Mouse (Mus musculus): Measurements from ENCODE around the gene Baiap3. TPM values are rescaled to one million over a fixed set of nuclear protein-coding genes. Genes with fewer than 3 reads are reported as not detected.

The Baiap3 gene
- total and polyA plus RNA-seq, 2 experiments from 2014 or later: 27.3 to 79.3 TPM

- Histone ChIP-seq H3K27ac (no peak overlapping the region), H3K4me1 (ENCODE audit: insufficient read depth, low read length) (no peaks in the 10 kb centered on the region), H3K9ac (replicated peaks; ENCODE audit: low read length) (no peak overlapping the region), H3K9me3 (ENCODE audit: low read length) (no peaks in the 10 kb centered on the region), H3K4me2 (ENCODE audit: low read depth, low read length) (no peak overlapping the region), H3K27me3 (ENCODE audit: insufficient read depth, low read length) (no peaks in the 10 kb centered on the region), H3K36me3 (ENCODE audit: insufficient read depth, low read length) (peaks cover 52% of the 10 kb centered on the region), H3K4me3 (ENCODE audit: low read length) (no peak overlapping the region)
- DNase-seq (ENCODE audit: low spot score): peak; percentile 14
- no peak for ATAC-seq
- no peak for TF ChIP-seq CTCF (IDR thresholded peaks at IDR 0.05; ENCODE audit: low read depth)
- WGBS: 74% methylated on average over 15 of the region's 15 CpGs
These were observed 45.3 kb downstream of the Baiap3 start for GRCm38 (mm10) chr17:25210680-25211466.

DNA sequence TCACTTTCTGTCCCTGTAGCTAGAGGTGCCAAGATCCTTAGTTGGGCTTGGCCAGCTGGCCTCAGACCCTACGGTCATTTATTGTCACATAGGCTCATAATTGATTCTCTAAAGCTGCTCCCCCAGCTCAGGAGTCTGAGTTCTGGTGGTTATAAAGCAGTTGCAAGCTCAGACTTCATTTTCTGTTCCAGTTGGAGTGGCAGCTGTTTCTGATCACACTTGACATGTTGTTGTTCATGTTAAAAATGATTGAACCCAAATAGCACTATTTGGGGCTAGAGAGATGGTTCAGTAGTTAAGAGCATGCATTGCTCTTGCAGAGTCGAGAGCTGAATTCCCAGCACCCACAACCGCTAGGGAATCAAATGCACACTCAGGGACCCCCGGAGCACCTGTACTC lies 46.2 kb downstream of the Baiap3 start:
- Histone ChIP-seq H3K4me2 (ENCODE audit: low read depth, low read length) (no peak overlapping the region), H3K36me3 (ENCODE audit: insufficient read depth, low read length) (peaks cover 59% of the 10 kb centered on the region), H3K9ac (replicated peaks; ENCODE audit: low read length) (no peak overlapping the region), H3K4me1 (ENCODE audit: insufficient read depth, low read length) (no peaks in the 10 kb centered on the region), H3K27me3 (ENCODE audit: insufficient read depth, low read length) (no peaks in the 10 kb centered on the region), H3K27ac (no peak overlapping the region), H3K9me3 (ENCODE audit: low read length) (no peaks in the 10 kb centered on the region), H3K4me3 (ENCODE audit: low read length) (no peak overlapping the region)
- ATAC-seq (no peak), DNase-seq (ENCODE audit: low spot score) (no peak)
- 89% methylated on average over 4 of the region's 4 CpGs for WGBS
- TF ChIP-seq CTCF (IDR thresholded peaks at IDR 0.05; ENCODE audit: low read depth): no peak

GRCm38 (mm10) chr17:25202401-25202800 lies 53.8 kb downstream of the Baiap3 start:
- Histone ChIP-seq H3K36me3 (ENCODE audit: insufficient read depth, low read length) (peaks cover 37% of the 10 kb centered on the region), H3K27me3 (ENCODE audit: insufficient read depth, low read length) (no peaks in the 10 kb centered on the region), H3K4me1 (ENCODE audit: insufficient read depth, low read length) (no peaks in the 10 kb centered on the region), H3K27ac (no peak overlapping the region), H3K9ac (replicated peaks; ENCODE audit: low read length) (no peak overlapping the region), H3K4me2 (ENCODE audit: low read depth, low read length) (no peak overlapping the region), H3K9me3 (ENCODE audit: low read length) (no peaks in the 10 kb centered on the region), H3K4me3 (ENCODE audit: low read length) (no peak overlapping the region)
- WGBS: 90% methylated on average over 4 of the region's 4 CpGs
- ATAC-seq (no peak), DNase-seq (ENCODE audit: low spot score) (no peak)
- no peak for TF ChIP-seq CTCF (IDR thresholded peaks at IDR 0.05; ENCODE audit: low read depth)

Small RNA genes within 50 kb of the gene (microRNA-seq; reads per million reads assigned to microRNA genes)
- gene Mir3547: 33.6 to 65.6 reads per million in 2 experiments

Other genes with a start within 250 kb of the Baiap3 start
- 24.4 and 26.7 TPM in 2 replicates for gene Cramp1l, start 240.6 kb downstream of the Baiap3 start, total RNA-seq (2014; rRNA removed)
- gene Cramp1l, start 240.6 kb downstream of the Baiap3 start, polyA plus RNA-seq (2015; fragmentation: Nextera tagmentation; extraction: Ambion mirVana): 3.7 TPM in 2 replicates
- 27.0 and 37.3 TPM in 2 replicates for gene Ift140, start 240.3 kb downstream of the Baiap3 start, total RNA-seq (2014; rRNA removed)
- 13.1 and 13.4 TPM in 2 replicates for gene Ift140, start 240.3 kb downstream of the Baiap3 start, polyA plus RNA-seq (2015; fragmentation: Nextera tagmentation; extraction: Ambion mirVana)
- 15.4 and 21.5 TPM in 2 replicates for gene Tmem204, start 172.8 kb downstream of the Baiap3 start, total RNA-seq (2014; rRNA removed)
- 11.5 and 11.7 TPM in 2 replicates for gene Tmem204, start 172.8 kb downstream of the Baiap3 start, polyA plus RNA-seq (2015; fragmentation: Nextera tagmentation; extraction: Ambion mirVana)
- 46.9 and 59.3 TPM in 2 replicates for gene Telo2, start 140.4 kb downstream of the Baiap3 start, total RNA-seq (2014; rRNA removed)
- gene Telo2, start 140.4 kb downstream of the Baiap3 start, polyA plus RNA-seq (2015; fragmentation: Nextera tagmentation; extraction: Ambion mirVana): 32.5 and 33.1 TPM in 2 replicates
- gene Ptx4, start 135.6 kb downstream of the Baiap3 start, total RNA-seq (2014; rRNA removed): 0.63 TPM in 1 of 2 replicates, not detected in the other
- gene Ptx4, start 135.6 kb downstream of the Baiap3 start, polyA plus RNA-seq (2015; fragmentation: Nextera tagmentation; extraction: Ambion mirVana): 0.21 and 0.26 TPM in 2 replicates
- gene Clcn7, start 123.0 kb downstream of the Baiap3 start, total RNA-seq (2014; rRNA removed): 34.9 and 40.6 TPM in 2 replicates
- 22.9 and 23.3 TPM in 2 replicates for gene Clcn7, start 123.0 kb downstream of the Baiap3 start, polyA plus RNA-seq (2015; fragmentation: Nextera tagmentation; extraction: Ambion mirVana)
- gene Ccdc154, start 93.9 kb downstream of the Baiap3 start, total RNA-seq (2014; rRNA removed): not detected in 2 replicates
- gene Ccdc154, start 93.9 kb downstream of the Baiap3 start, polyA plus RNA-seq (2015; fragmentation: Nextera tagmentation; extraction: Ambion mirVana): not detected in 2 replicates
- gene Gm38655, start 80.9 kb downstream of the Baiap3 start, total RNA-seq (2014; rRNA removed): not detected in 2 replicates
- gene Gm38655, start 80.9 kb downstream of the Baiap3 start, polyA plus RNA-seq (2015; fragmentation: Nextera tagmentation; extraction: Ambion mirVana): not detected in 2 replicates
- gene BC003965, start 71.8 kb downstream of the Baiap3 start, total RNA-seq (2014; rRNA removed): 15.7 and 19.9 TPM in 2 replicates
- 27.4 and 29.9 TPM in 2 replicates for gene BC003965, start 71.8 kb downstream of the Baiap3 start, polyA plus RNA-seq (2015; fragmentation: Nextera tagmentation; extraction: Ambion mirVana)
- gene Unkl, start 68.0 kb downstream of the Baiap3 start, total RNA-seq (2014; rRNA removed): 39.6 and 43.3 TPM in 2 replicates
- 14.1 and 15.1 TPM in 2 replicates for gene Unkl, start 68.0 kb downstream of the Baiap3 start, polyA plus RNA-seq (2015; fragmentation: Nextera tagmentation; extraction: Ambion mirVana)
- gene Gnptg, start 16.2 kb downstream of the Baiap3 start, total RNA-seq (2014; rRNA removed): 87.5 and 89.2 TPM in 2 replicates
- 128 and 129 TPM in 2 replicates for gene Gnptg, start 16.2 kb downstream of the Baiap3 start, polyA plus RNA-seq (2015; fragmentation: Nextera tagmentation; extraction: Ambion mirVana)
- 42.6 and 43.5 TPM in 2 replicates for gene Tsr3, start 16.2 kb downstream of the Baiap3 start, total RNA-seq (2014; rRNA removed)
- 65.3 and 70.7 TPM in 2 replicates for gene Tsr3, start 16.2 kb downstream of the Baiap3 start, polyA plus RNA-seq (2015; fragmentation: Nextera tagmentation; extraction: Ambion mirVana)
- 340 and 377 TPM in 2 replicates for gene Ube2i, start 18.3 kb upstream of the Baiap3 start, total RNA-seq (2014; rRNA removed)
- 372 and 390 TPM in 2 replicates for gene Ube2i, start 18.3 kb upstream of the Baiap3 start, polyA plus RNA-seq (2015; fragmentation: Nextera tagmentation; extraction: Ambion mirVana)
- gene Prss34, start 42.0 kb upstream of the Baiap3 start, total RNA-seq (2014; rRNA removed): not detected in 2 replicates
- gene Prss34, start 42.0 kb upstream of the Baiap3 start, polyA plus RNA-seq (2015; fragmentation: Nextera tagmentation; extraction: Ambion mirVana): not detected in 2 replicates
- gene Prss28, start 52.3 kb upstream of the Baiap3 start, total RNA-seq (2014; rRNA removed): not detected in 2 replicates
- not detected in 2 replicates for gene Prss28, start 52.3 kb upstream of the Baiap3 start, polyA plus RNA-seq (2015; fragmentation: Nextera tagmentation; extraction: Ambion mirVana)
- gene Prss29, start 62.3 kb upstream of the Baiap3 start, total RNA-seq (2014; rRNA removed): not detected in 2 replicates
- not detected in 2 replicates for gene Prss29, start 62.3 kb upstream of the Baiap3 start, polyA plus RNA-seq (2015; fragmentation: Nextera tagmentation; extraction: Ambion mirVana)
- gene Tpsab1, start 89.2 kb upstream of the Baiap3 start, total RNA-seq (2014; rRNA removed): not detected in 2 replicates
- not detected in 2 replicates for gene Tpsab1, start 89.2 kb upstream of the Baiap3 start, polyA plus RNA-seq (2015; fragmentation: Nextera tagmentation; extraction: Ambion mirVana)
- gene Tpsb2, start 109.9 kb upstream of the Baiap3 start, total RNA-seq (2014; rRNA removed): 0.21 TPM in 1 of 2 replicates, not detected in the other
- 0.72 and 1.8 TPM in 2 replicates for gene Tpsb2, start 109.9 kb upstream of the Baiap3 start, polyA plus RNA-seq (2015; fragmentation: Nextera tagmentation; extraction: Ambion mirVana)
- 0.21 TPM in 1 of 2 replicates, not detected in the other for gene Tpsg1, start 112.9 kb upstream of the Baiap3 start, total RNA-seq (2014; rRNA removed)
- gene Tpsg1, start 112.9 kb upstream of the Baiap3 start, polyA plus RNA-seq (2015; fragmentation: Nextera tagmentation; extraction: Ambion mirVana): 0.65 and 1.5 TPM in 2 replicates
- gene Cacna1h, start 177.4 kb upstream of the Baiap3 start, total RNA-seq (2014; rRNA removed): 82.1 and 111 TPM in 2 replicates
- 4.8 and 5.7 TPM in 2 replicates for gene Cacna1h, start 177.4 kb upstream of the Baiap3 start, polyA plus RNA-seq (2015; fragmentation: Nextera tagmentation; extraction: Ambion mirVana)
- gene Tekt4, start 198.3 kb upstream of the Baiap3 start, total RNA-seq (2014; rRNA removed): 5.7 and 7.4 TPM in 2 replicates
- 2.3 and 3.2 TPM in 2 replicates for gene Tekt4, start 198.3 kb upstream of the Baiap3 start, polyA plus RNA-seq (2015; fragmentation: Nextera tagmentation; extraction: Ambion mirVana)
- 2.3 and 2.5 TPM in 2 replicates for gene Sstr5, start 240.9 kb upstream of the Baiap3 start, total RNA-seq (2014; rRNA removed)
- 0.84 and 1.2 TPM in 2 replicates for gene Sstr5, start 240.9 kb upstream of the Baiap3 start, polyA plus RNA-seq (2015; fragmentation: Nextera tagmentation; extraction: Ambion mirVana)